Mouse (Mus musculus) naive thymus-derived CD4-positive, alpha-beta T cell, adult 5 months (primary cell): ENCODE measurements around the gene Gm10382. TPM values are rescaled to one million over a fixed set of nuclear protein-coding genes. Genes with fewer than 3 reads are reported as not detected.

Experiments
- polyA plus RNA-seq: library from polyadenylated mRNA; unstranded; fragments of 100-300 nt; shearing (Covaris generic); gene quantifications from one replicate; pipeline ENCODE4 v1.2.1, GENCODE M21; 2017

The Gm10382 gene
- polyA plus RNA-seq: 12.5 TPM

GRCm38 (mm10) chr5:125389131-125389578, at the start of gene Gm10382:
TSS of gene Gm10382 (plus strand) at chr5:125389322.

GRCm38 (mm10) chr5:125340547-125341262, 48.4 kb upstream of the Gm10382 start, which contains the start of gene Scarb1:
TSS of gene Scarb1 (minus strand) at chr5:125341094.

GRCm38 (mm10) chr5:125389579-125390441, 688 bp downstream of the Gm10382 start, which contains the start of gene Ubc:
TSS of gene Ubc (minus strand) at chr5:125390202.

GRCm38 (mm10) chr5:125433793-125434337, 44.7 kb downstream of the Gm10382 start, which contains the start of gene Dhx37:
TSS of gene Dhx37 (minus strand) at chr5:125434121.

Other genes with a start within 250 kb of the Gm10382 start
- gene Ncor2, start 210.1 kb upstream of the Gm10382 start, polyA plus RNA-seq: 20.5 TPM
- gene Scarb1, start 48.2 kb upstream of the Gm10382 start, polyA plus RNA-seq: 15.1 TPM
- gene Ubc, start 880 bp downstream of the Gm10382 start, polyA plus RNA-seq: 1,957 TPM
- 18.0 TPM for gene Dhx37, start 44.8 kb downstream of the Gm10382 start, polyA plus RNA-seq
- gene Bri3bp, start 52.2 kb downstream of the Gm10382 start, polyA plus RNA-seq: 26.2 TPM
- 46.7 TPM for gene Aacs, start 86.5 kb downstream of the Gm10382 start, polyA plus RNA-seq
- gene Tmem132b, start 142.5 kb downstream of the Gm10382 start, polyA plus RNA-seq: 0.35 TPM